Mouse (Mus musculus) heart, adult 2 months (tissue): Measurements from ENCODE around the gene Mprip.

ENCODE experiments used
- CTCF ChIP-seq: fragments of 200-600 bp; IDR thresholded peaks from 2 replicates; pipeline ENCODE4 v1.8.1; 2022; ENCODE audit warnings: antibody characterized with exemption, mild to moderate bottlenecking, moderate library complexity
- POLR2A ChIP-seq: fragments of 200-500 bp; IDR thresholded peaks from 2 replicates; pipeline ENCODE4 v1.6.1; 2011; ENCODE audit warnings: mild to moderate bottlenecking, low read depth, low read length, control low read depth; ENCODE audit not compliant: insufficient read depth

DNA sequence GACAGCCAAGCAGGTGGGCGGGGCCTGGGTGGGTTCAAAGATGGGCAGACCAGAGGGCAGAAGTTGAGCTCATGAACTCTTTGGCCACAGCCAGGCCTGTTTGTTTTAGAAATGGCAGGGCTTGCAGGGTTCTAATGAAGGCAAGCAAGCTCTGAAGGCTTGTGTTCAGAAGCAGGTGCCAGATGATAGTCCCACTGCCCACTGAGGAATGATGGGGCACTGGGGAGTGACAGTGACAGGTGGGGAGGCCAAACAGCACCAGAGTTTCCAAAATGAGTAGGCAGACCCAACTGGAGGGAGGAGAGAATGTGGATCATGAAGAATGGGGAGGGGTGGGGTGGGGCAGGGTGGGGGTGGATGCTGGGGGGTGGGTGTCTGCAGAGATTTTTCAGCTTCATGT lies 144.2 kb downstream of the Mprip start:
- TF ChIP-seq CTCF, result no peak
- TF ChIP-seq POLR2A, result no peak
